ENCODE assay signal across 13 mouse cellular contexts in genomic region chr13:101318621-101319020, GRCm38 (mm10).
DNase-seq lines count a peak whose midpoint lies in the region; ATAC-seq and TF ChIP-seq lines count a peak whose summit lies in the region.
"Had no signal": no experiment of that assay in that cellular context is flagged by ENCODE, and none has a peak within 500 bp of the region (broad histone marks: within the 10 kb centered on the region; RNA-seq: fewer than 3 reads in every experiment).

No protein-coding gene starts in this region.

- H3K4me2 ChIP-seq in hindbrain, postnatal 0 days (ENCODE audit: low read depth, low read length): no peak overlapping the region
- H3K4me2 ChIP-seq in hindbrain, embryonic 11.5 days (replicated peaks; ENCODE audit: low read depth, low read length): no peak overlapping the region
- H3K4me2 ChIP-seq: forebrain, embryonic 13.5 days; hindbrain, embryonic 12.5 days; intestine, embryonic 15.5 days; limb, embryonic 12.5 days had no signal

- no peak overlapping the region for H3K4me3 ChIP-seq in hindbrain, postnatal 0 days (ENCODE audit: low read length)
- no peak overlapping the region for H3K4me3 ChIP-seq in hindbrain, embryonic 11.5 days (ENCODE audit: low read depth, low read length)
- H3K4me3 ChIP-seq: forebrain, embryonic 13.5 days; hindbrain, embryonic 12.5 days; intestine, embryonic 15.5 days; limb, embryonic 12.5 days had no signal

- no peaks in the 10 kb centered on the region for H3K4me1 ChIP-seq in hindbrain, postnatal 0 days (ENCODE audit: insufficient read depth, low read length)
- no peaks in the 10 kb centered on the region for H3K4me1 ChIP-seq in hindbrain, embryonic 11.5 days (replicated peaks; ENCODE audit: control insufficient read depth, insufficient read depth, low read length)
- H3K4me1 ChIP-seq: hindbrain, embryonic 12.5 days; intestine, embryonic 15.5 days had no signal

- no peaks in the 10 kb centered on the region for H3K9me3 ChIP-seq in hindbrain, postnatal 0 days (ENCODE audit: low read length)
- no peaks in the 10 kb centered on the region for H3K9me3 ChIP-seq in hindbrain, embryonic 11.5 days (ENCODE audit: control insufficient read depth, low read length)
- H3K9me3 ChIP-seq: forebrain, embryonic 13.5 days; hindbrain, embryonic 12.5 days; intestine, embryonic 15.5 days; limb, embryonic 12.5 days had no signal

- TF ChIP-seq POLR2A in brain, embryonic 14.5 days (IDR thresholded peaks at IDR 0.05; ENCODE audit: borderline replicate concordance, extremely low read depth, insufficient read depth, insufficient read length, poor library complexity, severe bottlenecking): no peak

- WGBS in hindbrain, postnatal 0 days: 32% methylated on average over 4 of the region's 4 CpGs
- WGBS in hindbrain, embryonic 11.5 days: 85% methylated on average over 4 of the region's 4 CpGs

- no peak for TF ChIP-seq CTCF in hindbrain, postnatal 0 days (IDR thresholded peaks at IDR 0.05; ENCODE audit: low read depth)
- TF ChIP-seq CTCF in brain, embryonic 14.5 days (IDR thresholded peaks at IDR 0.05; ENCODE audit: borderline replicate concordance, extremely low read depth, insufficient read depth, insufficient read length): no peak

- no peak for ATAC-seq in hindbrain, postnatal 0 days
- ATAC-seq in hindbrain, embryonic 11.5 days (ENCODE audit: low FRiP score): no peak
- ATAC-seq: forebrain, embryonic 13.5 days; intestine, embryonic 15.5 days had no signal

- no peaks in the 10 kb centered on the region for H3K36me3 ChIP-seq in hindbrain, postnatal 0 days (ENCODE audit: insufficient read depth, low read length)
- H3K36me3 ChIP-seq in hindbrain, embryonic 11.5 days (ENCODE audit: control insufficient read depth, insufficient read depth, low read length): no peaks in the 10 kb centered on the region
- H3K36me3 ChIP-seq: hindbrain, embryonic 12.5 days; intestine, embryonic 15.5 days; limb, embryonic 12.5 days had no signal

- H3K27me3 ChIP-seq in hindbrain, postnatal 0 days (ENCODE audit: insufficient read depth, low read length): no peaks in the 10 kb centered on the region
- no peaks in the 10 kb centered on the region for H3K27me3 ChIP-seq in hindbrain, embryonic 11.5 days (ENCODE audit: control insufficient read depth, insufficient read depth, low read length)
- H3K27me3 ChIP-seq: forebrain, embryonic 13.5 days; hindbrain, embryonic 12.5 days; intestine, embryonic 15.5 days; limb, embryonic 12.5 days had no signal

- no peak overlapping the region for H3K9ac ChIP-seq in hindbrain, postnatal 0 days (replicated peaks; ENCODE audit: low read length)
- H3K9ac ChIP-seq in hindbrain, embryonic 11.5 days (ENCODE audit: low read depth, low read length): no peak overlapping the region
- H3K9ac ChIP-seq: forebrain, embryonic 13.5 days; hindbrain, embryonic 12.5 days; intestine, embryonic 15.5 days; limb, embryonic 12.5 days had no signal

- DNase-seq in hindbrain, postnatal 0 days (ENCODE audit: low spot score): peak; percentile 23
- no peak for DNase-seq in hindbrain, embryonic 11.5 days (ENCODE audit: low spot score)
- peak; percentile 49 for DNase-seq in brain, embryonic 14.5 days (ENCODE audit: low read depth)
- peak; percentile 48 to 50 for DNase-seq in cerebellum, adult 18-20 months
- peak; percentile 14 for DNase-seq in heart, postnatal 4 days
- DNase-seq in spleen, postnatal 4 days (ENCODE audit: low spot score in 2 of 2): no peak
- DNase-seq in right cerebral cortex, adult 18-20 months: no peak
- DNase-seq: adrenal gland, postnatal 36 days; right cerebral cortex, postnatal 4 days had no signal

- H3K27ac ChIP-seq in hindbrain, postnatal 0 days: no peak overlapping the region
- no peak overlapping the region for H3K27ac ChIP-seq in hindbrain, embryonic 11.5 days (ENCODE audit: low read depth, low read length)
- H3K27ac ChIP-seq: forebrain, embryonic 13.5 days; hindbrain, embryonic 12.5 days; intestine, embryonic 15.5 days; limb, embryonic 12.5 days had no signal

Comparison
In these comparisons a context has a peak if more than half of its experiments do, and no peak if none do; other contexts are left out.
1. DNase-seq: peak in hindbrain, postnatal 0 days (single experiment), brain, embryonic 14.5 days (single experiment), cerebellum, adult 18-20 months (2 of 2) and heart, postnatal 4 days (single experiment); none in hindbrain, embryonic 11.5 days (single experiment), spleen, postnatal 4 days (0 of 2) and right cerebral cortex, adult 18-20 months (single experiment).